Mouse (Mus musculus) ES-Bruce4 (cell line): Measurements from ENCODE around the gene Lsg1. TPM values are rescaled to one million over a fixed set of nuclear protein-coding genes. Genes with fewer than 3 reads are reported as not detected.

Source experiments
- H3K27ac ChIP-seq: 2 replicates; pipeline ENCODE4 v1.5.1; 2012; ENCODE audit warnings: low read length, inconsistent platforms; ENCODE audit not compliant: insufficient read depth
- H3K27me3 ChIP-seq: 2 replicates; pipeline ENCODE4 v1.6.1; 2012; ENCODE audit warnings: mild to moderate bottlenecking, low read length, inconsistent platforms; ENCODE audit not compliant: control insufficient read depth, poor library complexity, insufficient read depth, severe bottlenecking
- H3K36me3 ChIP-seq: 2 replicates; pipeline ENCODE4 v1.6.1; 2012; ENCODE audit warnings: inconsistent platforms, mild to moderate bottlenecking, low read length, moderate library complexity; ENCODE audit not compliant: control insufficient read depth, poor library complexity, insufficient read depth, severe bottlenecking
- H3K4me1 ChIP-seq: one replicate; pipeline ENCODE4 v1.8.1; 2011; ENCODE audit warnings: low read length; ENCODE audit not compliant: control insufficient read depth, insufficient read depth
- H3K4me3 ChIP-seq: 2 replicates; pipeline ENCODE4 v1.5.1; 2011; ENCODE audit warnings: low read depth, mild to moderate bottlenecking, low read length
- H3K9ac ChIP-seq: 2 replicates; pipeline ENCODE4 v1.6.1; 2012; ENCODE audit warnings: low read depth, mild to moderate bottlenecking, inconsistent platforms; ENCODE audit not compliant: poor library complexity, severe bottlenecking
- H3K9me3 ChIP-seq: replicated peaks from 2 replicates; pipeline ENCODE4 v1.6.1; 2012; ENCODE audit warnings: mild to moderate bottlenecking, low read length, inconsistent platforms; ENCODE audit not compliant: control insufficient read depth, poor library complexity, insufficient read depth, severe bottlenecking
- CTCF ChIP-seq: IDR thresholded peaks from one replicate; pipeline ENCODE4 v1.8.1; 2011; ENCODE audit warnings: low read depth, low read length
- EP300 ChIP-seq: IDR thresholded peaks from 2 replicates; pipeline ENCODE4 v1.6.1; 2011; ENCODE audit warnings: low read depth, low read length; ENCODE audit not compliant: insufficient read depth
- POLR2A ChIP-seq: IDR thresholded peaks from one replicate; pipeline ENCODE4 v1.8.1; 2011; ENCODE audit warnings: low read length; ENCODE audit not compliant: insufficient read depth
- polyA plus RNA-seq: library from polyadenylated mRNA; stranded (reverse); fragments of >200 nt; gene quantifications from 2 replicates; pipeline ENCODE4 v1.2.4, GENCODE M21; 2011; ENCODE audit warnings: low read depth; ENCODE audit not compliant: missing spikeins, insufficient read depth, insufficient read length

Lsg1 gene
- polyA plus RNA-seq, 1 experiment, result 73.3 TPM

DNA sequence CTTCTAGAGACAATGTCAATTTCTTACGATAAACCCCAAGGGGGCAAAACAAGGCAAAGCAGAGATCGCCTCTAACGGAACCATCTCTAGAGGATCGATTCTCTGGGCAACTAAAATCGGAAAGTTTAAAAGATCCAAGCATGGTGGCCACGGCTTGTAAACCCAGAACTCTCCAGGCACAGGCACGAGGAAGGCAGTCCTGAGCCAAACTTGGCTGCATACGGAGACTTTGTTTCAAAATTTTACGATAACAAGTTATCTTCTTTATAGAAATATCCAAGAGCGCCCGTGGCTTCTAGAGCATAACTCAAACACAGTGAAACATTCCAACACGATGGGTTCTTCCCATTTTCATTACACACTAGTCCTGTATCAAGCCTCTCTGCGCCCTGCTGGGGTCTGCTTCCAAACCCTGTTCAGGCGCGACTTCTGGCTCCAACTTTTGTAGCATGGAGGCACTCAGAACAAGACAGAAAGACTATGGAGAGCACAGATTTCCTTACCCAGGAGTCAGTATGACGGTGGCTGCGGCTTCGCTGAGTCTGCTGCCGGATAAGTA is 378 bp downstream of the Lsg1 start:
- peaks cover 40% of the 10 kb centered on the region for H3K36me3 ChIP-seq
- H3K27me3 ChIP-seq, result no peaks in the 10 kb centered on the region
- H3K9me3 ChIP-seq, result no peaks in the 10 kb centered on the region
- TF ChIP-seq CTCF, result no peak
- TF ChIP-seq POLR2A, result no peak
- no peak for TF ChIP-seq EP300
- H3K4me1 ChIP-seq, result peaks cover 3% of the 10 kb centered on the region
- H3K27ac ChIP-seq, result no peak overlapping the region; the same call in 1 of the 2 replicates
- H3K9ac ChIP-seq, result peak overlapping the region; percentile 97
- peak overlapping the region; percentile 91 for H3K4me3 ChIP-seq

DNA sequence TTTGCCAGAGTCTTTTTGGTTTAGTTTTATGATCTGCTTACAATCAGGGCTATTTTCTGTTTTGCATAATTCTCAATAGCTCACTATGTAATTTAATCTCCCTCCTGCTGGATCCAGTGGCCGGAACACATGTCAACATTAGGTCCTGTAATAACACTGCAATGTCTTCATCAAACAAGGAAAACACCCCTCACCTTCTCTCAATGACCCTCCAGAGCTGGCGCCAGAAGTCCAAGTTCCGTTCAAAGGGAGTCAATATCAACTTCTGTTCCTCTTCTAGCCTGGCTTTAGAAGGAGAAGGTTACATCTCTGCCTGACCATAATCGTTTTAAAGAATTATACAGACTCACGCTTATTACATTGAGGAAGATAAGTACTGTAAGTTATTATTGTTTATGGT is 6.6 kb downstream of the Lsg1 start:
- Histone ChIP-seq H3K9ac (no peak overlapping the region), H3K27me3 (no peaks in the 10 kb centered on the region), H3K27ac (no peak overlapping the region), H3K4me1 (no peaks in the 10 kb centered on the region), H3K4me3 (no peak overlapping the region), H3K9me3 (no peaks in the 10 kb centered on the region), H3K36me3 (peaks cover 93% of the 10 kb centered on the region)
- TF ChIP-seq CTCF (no peak), EP300 (no peak), POLR2A (no peak)

GRCm38 (mm10) chr16:30576392-30576791 is 11.0 kb downstream of the Lsg1 start:
- Histone ChIP-seq H3K9me3 (no peaks in the 10 kb centered on the region), H3K4me1 (no peaks in the 10 kb centered on the region), H3K36me3 (peaks cover 85% of the 10 kb centered on the region), H3K27me3 (no peaks in the 10 kb centered on the region), H3K9ac (no peak overlapping the region), H3K27ac (no peak overlapping the region), H3K4me3 (no peak overlapping the region)
- TF ChIP-seq CTCF, result no peak
- TF ChIP-seq EP300, result no peak

GRCm38 (mm10) chr16:30575815-30576214 is 11.6 kb downstream of the Lsg1 start:
- Histone ChIP-seq H3K9ac (no peak overlapping the region), H3K9me3 (no peaks in the 10 kb centered on the region), H3K27ac (no peak overlapping the region), H3K27me3 (no peaks in the 10 kb centered on the region), H3K4me3 (no peak overlapping the region), H3K36me3 (peaks cover 85% of the 10 kb centered on the region), H3K4me1 (no peaks in the 10 kb centered on the region)
- TF ChIP-seq CTCF (no peak), POLR2A (no peak), EP300 (no peak)

GRCm38 (mm10) chr16:30572239-30572638 is 15.2 kb downstream of the Lsg1 start:
- Histone ChIP-seq H3K36me3 (peaks cover 82% of the 10 kb centered on the region), H3K27ac (peak overlapping the region; percentile 76), H3K9ac (peak overlapping the region; percentile 54; the same call in 1 of the 2 replicates), H3K9me3 (no peaks in the 10 kb centered on the region), H3K4me1 (no peaks in the 10 kb centered on the region), H3K4me3 (no peak overlapping the region), H3K27me3 (no peaks in the 10 kb centered on the region)
- TF ChIP-seq POLR2A (no peak), CTCF (no peak), EP300 (peak; percentile 84)

- Histone ChIP-seq H3K27ac (peak overlapping the region; percentile 80), H3K9ac (0 out of 2 replicates have a peak overlapping the region, but pooled peaks have one; percentile 54), H3K27me3 (no peaks in the 10 kb centered on the region), H3K4me3 (no peak overlapping the region), H3K36me3 (peaks cover 79% of the 10 kb centered on the region), H3K4me1 (no peaks in the 10 kb centered on the region), H3K9me3 (no peaks in the 10 kb centered on the region)
- no peak for TF ChIP-seq EP300
Observed at GRCm38 (mm10) chr16:30571378-30571777, 16.0 kb downstream of the Lsg1 start.
